Mouse (Mus musculus): ENCODE results near the gene Tnfrsf17. TPM values are rescaled to one million over a fixed set of nuclear protein-coding genes. Genes with fewer than 3 reads are reported as not detected.
A peak's percentile ranks its signal among the peaks of the same experiment; 100 is the strongest.
"Not testable (repeated sequence)": the region's sequence is repeated elsewhere in the genome, so short reads cannot be mapped to it uniquely, and the experiment has no call there.

The Tnfrsf17 gene
- polyA plus RNA-seq, 1 experiment: not detected

DNA sequence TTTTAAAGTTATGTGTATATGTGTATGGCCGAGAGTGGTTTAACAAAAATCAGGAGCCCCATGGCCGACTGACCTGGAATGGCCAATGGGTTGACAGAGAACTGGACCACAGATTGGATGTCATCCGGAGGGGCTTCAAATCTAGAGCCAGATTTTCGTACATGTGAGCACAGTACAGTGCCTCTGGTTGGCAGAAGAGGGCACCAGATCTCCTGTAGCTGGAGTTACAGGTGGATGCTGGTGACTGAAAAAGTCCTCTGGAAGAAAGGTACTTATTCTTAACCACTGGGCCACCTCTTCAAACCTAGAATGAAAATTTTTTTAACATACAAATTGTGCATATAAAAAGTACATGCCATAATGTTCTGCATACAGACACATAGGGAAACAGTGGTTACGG lies 3.1 kb downstream of the Tnfrsf17 start:
- Histone ChIP-seq H3K4me3 (ENCODE audit: insufficient read depth, low read depth, low read length) (no peak overlapping the region), H3K27ac (replicated peaks; ENCODE audit: low read depth, low read length) (no peak overlapping the region), H3K4me1 (ENCODE audit: control insufficient read depth, insufficient read depth, insufficient read length, low read length) (no peaks in the 10 kb centered on the region)

DNA sequence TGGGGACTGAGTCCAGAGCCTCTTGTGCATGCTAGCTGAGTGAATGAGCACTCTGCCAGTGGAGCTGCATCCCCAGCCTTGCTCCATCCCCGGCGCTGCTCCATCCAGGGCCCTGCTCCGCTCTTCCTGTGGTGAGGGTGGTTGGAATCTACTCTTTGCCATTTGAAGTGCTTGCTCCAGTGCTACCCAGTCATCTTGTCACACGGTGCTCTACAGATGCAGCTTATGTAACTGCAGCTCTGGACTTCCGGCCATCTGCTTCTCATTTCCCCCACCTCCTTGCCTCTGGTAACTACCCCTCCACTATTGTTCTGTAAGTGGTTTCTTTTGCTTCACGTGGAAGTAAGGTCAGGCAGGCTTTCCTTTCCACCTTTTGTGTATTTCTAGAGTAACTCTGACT lies 3.7 kb downstream of the Tnfrsf17 start:
- no peaks in the 10 kb centered on the region for H3K4me1 ChIP-seq (ENCODE audit: control insufficient read depth, insufficient read depth, insufficient read length, low read length)
- H3K4me3 ChIP-seq (ENCODE audit: insufficient read depth, low read depth, low read length): no peak overlapping the region
- no peak overlapping the region for H3K27ac ChIP-seq (replicated peaks; ENCODE audit: low read depth, low read length)

DNA sequence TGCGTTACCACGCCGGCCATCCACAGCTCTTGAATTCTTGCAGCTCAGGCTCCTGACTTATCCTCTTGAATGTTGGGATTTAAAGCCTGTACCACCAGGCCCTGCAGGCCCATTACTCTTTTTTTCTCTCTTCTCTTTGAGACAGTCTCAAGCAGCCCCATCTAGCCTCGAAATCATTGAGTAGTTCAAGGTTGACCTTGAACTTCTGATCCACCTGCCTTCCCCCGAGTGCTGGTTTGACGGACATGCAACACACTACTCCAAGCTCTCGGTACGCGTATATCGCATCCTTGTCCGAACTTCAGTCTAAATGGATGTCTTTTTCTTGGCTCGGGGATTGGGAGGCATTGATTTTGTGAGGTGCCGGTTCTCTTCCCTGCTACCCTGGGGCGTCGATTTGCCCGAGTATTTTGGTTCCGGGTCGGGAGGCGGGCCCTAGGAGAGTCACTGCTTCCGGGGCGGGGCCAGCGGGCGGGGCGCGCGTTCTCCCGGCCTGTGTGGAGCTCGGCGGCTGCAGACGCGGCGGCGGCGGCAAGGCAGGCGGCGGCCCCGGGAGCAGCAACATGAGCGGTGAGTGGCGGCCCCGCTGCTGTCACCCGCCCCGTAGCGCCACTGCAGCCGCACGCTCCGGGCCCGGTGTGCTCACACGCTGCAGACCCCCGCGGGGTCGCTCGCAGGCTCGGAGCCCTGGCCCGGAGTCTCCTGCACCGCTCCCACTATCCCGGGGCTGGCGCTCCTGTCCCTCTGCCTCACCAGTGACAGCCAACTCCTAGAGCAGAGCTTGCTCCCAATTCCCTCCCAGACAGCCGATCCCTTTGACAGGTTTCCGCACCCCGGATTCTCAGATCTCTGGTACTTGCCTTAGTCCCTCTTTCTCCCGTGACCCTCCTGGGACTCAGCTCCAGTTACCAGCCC lies 9.1 kb downstream of the Tnfrsf17 start, which contains the start of gene Snx29:
Snx29 (plus strand) TSS at position 500 of the 915 bp plus-strand sequence.
- peak within 1 kb of the TSS; percentile 85 for H3K27ac ChIP-seq (replicated peaks; ENCODE audit: low read depth, low read length)
- H3K4me3 ChIP-seq (ENCODE audit: insufficient read depth, low read depth, low read length): peak within 1 kb of the TSS; percentile 80
- no peaks in the 10 kb centered on the region for H3K4me1 ChIP-seq (ENCODE audit: control insufficient read depth, insufficient read depth, insufficient read length, low read length)

DNA sequence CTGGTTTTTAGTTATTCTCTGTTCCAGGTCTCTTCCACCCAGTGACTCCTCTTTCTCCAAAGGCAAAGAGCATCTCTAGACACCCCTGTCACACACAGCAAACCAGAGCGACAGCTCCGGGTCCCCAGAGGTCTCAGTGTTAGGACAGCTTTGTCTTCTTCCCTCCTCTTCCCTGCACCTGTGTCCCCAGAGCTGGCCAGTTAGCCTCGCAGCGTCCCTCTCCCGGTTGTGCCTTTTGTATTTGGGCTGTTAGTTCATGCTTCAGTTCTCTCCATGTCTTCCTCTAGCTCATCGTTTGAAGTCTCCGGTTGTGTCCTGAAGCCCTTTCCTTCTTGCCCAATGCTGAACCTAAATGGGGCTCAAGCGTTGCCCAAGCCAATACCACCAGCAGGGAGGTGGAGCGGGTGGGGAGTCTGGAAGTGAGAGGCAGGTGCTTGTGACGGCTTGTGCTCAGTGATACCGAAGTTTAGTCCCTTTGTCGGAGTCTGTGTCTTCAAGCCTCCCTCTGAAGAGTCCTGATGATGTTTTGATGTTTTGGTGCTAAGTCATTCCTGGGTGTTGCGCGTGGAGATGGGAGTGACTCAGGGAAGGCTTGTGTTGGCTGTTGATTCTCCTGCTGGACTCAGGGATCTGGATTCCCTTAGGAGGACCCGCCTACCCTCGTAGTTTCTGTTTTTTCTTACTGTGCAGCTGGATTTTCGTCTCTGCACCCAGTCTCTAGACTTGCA lies 9.9 kb downstream of the Tnfrsf17 start:
- Histone ChIP-seq H3K4me3 (ENCODE audit: insufficient read depth, low read depth, low read length) (peak overlapping the region; percentile 80), H3K4me1 (ENCODE audit: control insufficient read depth, insufficient read depth, insufficient read length, low read length) (no peaks in the 10 kb centered on the region), H3K27ac (replicated peaks; ENCODE audit: low read depth, low read length) (peak overlapping the region; percentile 33)

DNA sequence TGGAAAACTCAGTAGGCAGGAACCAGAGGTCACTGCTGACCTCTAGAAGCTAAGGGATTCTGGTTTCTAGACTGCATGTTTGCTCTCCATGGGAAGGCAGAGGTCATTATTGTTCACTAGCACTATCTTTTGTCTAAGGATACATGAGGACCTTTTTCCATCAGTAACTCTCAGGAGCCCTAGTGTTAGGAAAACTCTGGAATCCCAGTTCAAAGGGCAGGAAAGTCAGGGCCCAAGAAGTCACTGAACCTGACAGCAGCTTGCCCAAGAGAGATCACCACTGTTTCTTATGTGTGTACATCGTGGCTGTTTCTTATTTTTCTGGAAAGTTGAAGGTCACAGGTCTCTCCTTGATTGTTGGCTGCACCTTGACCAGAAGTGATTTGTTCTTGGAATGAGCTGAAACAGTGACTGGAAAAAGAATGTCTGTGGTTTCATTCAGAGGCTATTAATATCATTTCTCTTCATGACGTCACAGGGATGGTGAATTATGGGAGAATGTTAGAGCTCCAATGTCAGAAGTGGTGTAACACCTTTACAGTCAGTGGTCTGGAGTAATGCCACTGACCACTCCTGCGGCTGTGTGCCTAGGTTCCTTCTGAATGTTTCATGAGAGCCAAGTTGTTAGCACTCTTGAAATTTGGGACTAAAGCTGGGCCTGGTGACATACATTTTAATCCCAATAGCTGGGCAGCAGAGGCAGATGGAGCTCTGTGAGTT lies 16.6 kb downstream of the Tnfrsf17 start:
- Histone ChIP-seq H3K4me1 (ENCODE audit: control insufficient read depth, insufficient read depth, insufficient read length, low read length) (peaks cover 14% of the 10 kb centered on the region; the same call in 1 of the 2 replicates), H3K4me3 (ENCODE audit: insufficient read depth, low read depth, low read length) (no peak overlapping the region), H3K27ac (replicated peaks; ENCODE audit: low read depth, low read length) (peak overlapping the region; percentile 30; the same call in 1 of the 2 replicates)

DNA sequence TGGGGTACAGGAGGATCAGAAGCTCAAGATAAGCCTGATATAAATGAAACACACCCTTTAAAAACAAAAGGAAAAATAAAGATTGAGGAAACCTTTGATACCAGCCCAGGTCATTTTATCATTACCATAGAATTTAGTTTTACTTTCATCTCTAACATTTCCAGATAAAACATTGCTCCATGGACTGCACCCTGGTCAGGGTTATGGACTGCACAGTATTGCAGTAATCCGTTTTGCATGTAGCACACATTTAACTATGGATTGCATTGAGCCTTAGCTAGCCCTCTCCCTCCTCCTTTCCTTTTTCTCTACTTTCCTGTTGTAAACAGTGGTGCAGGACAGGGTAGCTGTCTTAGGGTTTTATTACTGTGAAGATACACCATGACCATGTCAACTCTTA lies 17.4 kb downstream of the Tnfrsf17 start:
- Histone ChIP-seq H3K4me3 (ENCODE audit: insufficient read depth, low read depth, low read length) (no peak overlapping the region), H3K4me1 (ENCODE audit: control insufficient read depth, insufficient read depth, insufficient read length, low read length) (peaks cover 14% of the 10 kb centered on the region; the same call in 1 of the 2 replicates), H3K27ac (replicated peaks; ENCODE audit: low read depth, low read length) (no peak overlapping the region)

DNA sequence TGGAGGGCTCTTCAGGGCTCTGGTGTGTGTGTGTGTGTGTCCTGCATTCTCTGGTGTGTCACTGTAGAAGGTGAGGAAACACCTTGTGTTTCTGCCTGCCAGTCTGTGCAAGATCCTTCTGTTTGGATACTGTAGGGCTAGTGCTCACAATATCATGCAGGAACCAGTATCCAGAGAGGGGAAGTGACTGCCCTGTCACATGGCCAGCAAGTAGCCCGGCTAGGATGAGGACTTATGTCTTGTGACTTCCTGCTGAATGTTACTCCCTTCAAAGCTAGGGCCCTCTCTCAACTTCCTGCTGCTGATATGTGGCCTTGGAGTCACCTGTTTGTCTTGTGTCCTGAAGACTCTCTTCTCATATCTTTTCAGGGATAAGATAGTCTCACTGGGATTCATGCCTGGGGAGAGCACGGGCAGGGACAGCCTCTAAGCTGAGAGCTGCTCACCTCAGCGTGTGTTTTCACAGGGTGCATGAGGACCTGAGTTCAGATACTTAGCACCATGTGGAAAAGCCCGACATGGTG lies 29.7 kb downstream of the Tnfrsf17 start:
- H3K4me3 ChIP-seq (ENCODE audit: insufficient read depth, low read depth, low read length): no peak overlapping the region
- H3K4me1 ChIP-seq (ENCODE audit: control insufficient read depth, insufficient read depth, insufficient read length, low read length): peaks cover 15% of the 10 kb centered on the region
- peak overlapping the region; percentile 50 for H3K27ac ChIP-seq (replicated peaks; ENCODE audit: low read depth, low read length)

DNA sequence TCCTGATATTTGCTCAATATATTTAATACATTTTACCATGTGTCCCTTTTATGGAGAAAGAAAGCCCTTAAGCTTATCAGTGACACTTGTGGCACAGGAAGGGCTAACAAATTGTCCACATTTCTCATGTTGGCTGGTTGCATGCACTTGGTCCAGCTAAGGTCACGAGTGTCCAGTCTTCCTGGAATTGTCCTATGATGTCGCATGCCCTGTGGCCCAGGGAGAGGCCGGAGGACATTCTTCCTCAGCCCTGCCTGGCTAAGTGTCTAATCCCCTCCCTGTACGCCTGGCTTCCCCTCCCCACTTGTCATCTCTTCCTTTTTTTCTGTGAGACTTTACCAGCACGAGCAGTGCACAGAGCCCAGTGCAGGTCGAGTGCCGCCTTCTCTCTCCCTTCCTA lies 38.3 kb downstream of the Tnfrsf17 start:
- Histone ChIP-seq H3K4me3 (ENCODE audit: insufficient read depth, low read depth, low read length) (no peak overlapping the region), H3K27ac (replicated peaks; ENCODE audit: low read depth, low read length) (no peak overlapping the region), H3K4me1 (ENCODE audit: control insufficient read depth, insufficient read depth, insufficient read length, low read length) (no peaks in the 10 kb centered on the region)

DNA sequence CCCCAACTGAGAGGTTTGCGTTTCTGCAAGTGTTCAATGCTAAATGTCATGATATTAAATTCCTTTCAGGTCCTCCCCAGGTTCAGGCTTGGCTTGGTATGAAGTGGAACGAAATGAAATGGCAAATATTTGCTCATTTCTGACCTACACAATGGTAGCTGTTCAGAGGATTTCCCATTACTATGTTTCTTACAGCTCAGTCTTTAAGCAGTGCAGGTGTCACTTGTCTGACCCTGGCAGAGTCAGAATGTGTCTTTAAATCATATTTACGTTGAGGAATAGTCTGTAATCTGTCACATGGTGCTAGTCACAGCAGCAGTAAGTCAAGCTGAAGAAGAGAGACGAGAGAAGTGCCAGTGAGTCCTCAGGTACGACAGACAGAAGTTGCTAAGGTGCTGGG lies 45.6 kb downstream of the Tnfrsf17 start:
- no peak overlapping the region for H3K4me3 ChIP-seq (ENCODE audit: insufficient read depth, low read depth, low read length)
- no peaks in the 10 kb centered on the region for H3K4me1 ChIP-seq (ENCODE audit: control insufficient read depth, insufficient read depth, insufficient read length, low read length)
- no peak overlapping the region for H3K27ac ChIP-seq (replicated peaks; ENCODE audit: low read depth, low read length)

DNA sequence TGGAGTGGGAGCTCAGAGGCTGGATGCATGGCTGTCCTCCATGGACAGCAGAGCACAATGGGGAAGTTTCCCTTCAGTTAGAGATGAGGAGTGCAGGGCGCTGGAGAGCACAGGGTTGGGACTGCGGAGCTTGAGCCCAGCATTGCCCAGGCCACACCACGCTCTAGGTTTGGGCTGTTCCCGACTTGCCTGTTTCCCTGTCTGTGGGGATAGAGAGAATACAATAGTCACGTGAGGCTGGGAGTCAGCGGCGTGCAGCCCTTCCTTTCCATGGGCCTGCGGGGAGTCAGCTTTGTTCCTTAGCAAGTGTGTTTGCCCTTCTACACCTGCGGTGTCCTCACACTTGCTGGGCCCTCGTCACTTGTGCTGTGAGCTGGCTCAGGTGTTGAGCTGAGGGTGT lies 46.3 kb downstream of the Tnfrsf17 start:
- H3K4me1 ChIP-seq (ENCODE audit: control insufficient read depth, insufficient read depth, insufficient read length, low read length): no peaks in the 10 kb centered on the region
- no peak overlapping the region for H3K4me3 ChIP-seq (ENCODE audit: insufficient read depth, low read depth, low read length)
- no peak overlapping the region for H3K27ac ChIP-seq (replicated peaks; ENCODE audit: low read depth, low read length)

DNA sequence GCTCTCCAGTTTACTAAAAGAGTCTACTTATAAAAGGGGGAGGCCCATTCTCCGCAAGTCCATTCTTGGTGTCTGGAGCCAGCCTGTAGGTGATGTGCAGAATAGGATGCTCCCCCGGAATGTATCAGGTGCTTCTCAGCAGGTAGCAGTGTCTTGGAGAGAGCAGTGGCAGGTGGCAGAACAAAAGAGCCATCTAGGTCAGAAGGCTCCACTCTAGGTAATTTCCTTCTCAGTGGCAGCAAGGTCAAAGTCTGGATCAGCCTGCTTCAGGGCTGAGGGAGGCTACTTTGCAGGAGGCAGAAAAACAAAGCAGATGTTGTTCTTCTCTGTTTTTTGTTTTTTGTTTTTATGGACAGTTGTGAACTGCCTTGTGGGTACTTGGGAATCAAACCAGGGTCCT lies 47.0 kb downstream of the Tnfrsf17 start:
- H3K4me3 ChIP-seq (ENCODE audit: insufficient read depth, low read depth, low read length); H3K27ac ChIP-seq (replicated peaks; ENCODE audit: low read depth, low read length); H3K4me1 ChIP-seq (ENCODE audit: control insufficient read depth, insufficient read depth, insufficient read length, low read length): not testable (repeated sequence)

DNA sequence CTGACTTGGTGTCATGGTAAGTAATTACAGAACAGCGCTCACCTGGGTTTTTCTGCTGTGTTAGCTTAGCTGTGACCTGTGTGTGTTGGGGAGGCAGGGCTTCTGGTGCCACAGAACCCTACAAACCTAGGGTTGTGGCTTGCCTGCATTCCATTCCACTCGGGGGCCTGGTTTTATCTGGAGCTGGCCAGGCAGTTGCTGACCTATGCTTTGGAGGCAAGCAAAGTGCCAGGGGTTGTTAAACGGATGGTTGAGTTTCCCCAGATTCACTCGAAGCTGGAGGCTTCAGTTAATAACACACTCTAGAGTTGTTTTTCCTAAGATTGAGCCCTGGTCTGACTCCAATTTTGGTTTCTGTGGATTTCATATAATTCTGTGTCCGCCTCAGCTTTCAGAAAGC lies 52.0 kb downstream of the Tnfrsf17 start:
- Histone ChIP-seq H3K27ac (replicated peaks; ENCODE audit: low read depth, low read length) (no peak overlapping the region), H3K4me3 (ENCODE audit: insufficient read depth, low read depth, low read length) (no peak overlapping the region), H3K4me1 (ENCODE audit: control insufficient read depth, insufficient read depth, insufficient read length, low read length) (0 out of 2 replicates have a peak, but pooled peaks cover 5% of the 10 kb centered on the region)

DNA sequence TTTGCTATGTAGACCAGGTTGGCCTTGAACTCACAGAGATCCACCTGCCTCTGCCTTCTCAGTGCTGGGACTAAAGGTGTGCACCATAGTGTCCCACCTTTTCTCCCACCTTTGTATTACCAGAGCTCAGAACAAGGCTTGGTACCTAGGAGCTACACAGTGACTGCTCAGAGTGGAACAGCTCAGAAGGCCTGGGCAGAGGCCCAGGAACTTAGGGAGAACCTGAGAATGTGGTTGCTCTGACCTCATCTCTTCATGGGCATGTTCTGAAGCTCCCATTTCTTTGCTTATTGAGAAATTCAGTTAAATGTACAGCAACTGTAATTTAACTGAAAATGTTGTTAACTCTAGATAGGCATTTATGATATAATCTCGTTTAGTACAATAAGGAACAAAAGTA lies 53.2 kb downstream of the Tnfrsf17 start:
- no peak overlapping the region for H3K27ac ChIP-seq (replicated peaks; ENCODE audit: low read depth, low read length)
- no peak overlapping the region for H3K4me3 ChIP-seq (ENCODE audit: insufficient read depth, low read depth, low read length)
- H3K4me1 ChIP-seq (ENCODE audit: control insufficient read depth, insufficient read depth, insufficient read length, low read length): 0 out of 2 replicates have a peak, but pooled peaks cover 5% of the 10 kb centered on the region

DNA sequence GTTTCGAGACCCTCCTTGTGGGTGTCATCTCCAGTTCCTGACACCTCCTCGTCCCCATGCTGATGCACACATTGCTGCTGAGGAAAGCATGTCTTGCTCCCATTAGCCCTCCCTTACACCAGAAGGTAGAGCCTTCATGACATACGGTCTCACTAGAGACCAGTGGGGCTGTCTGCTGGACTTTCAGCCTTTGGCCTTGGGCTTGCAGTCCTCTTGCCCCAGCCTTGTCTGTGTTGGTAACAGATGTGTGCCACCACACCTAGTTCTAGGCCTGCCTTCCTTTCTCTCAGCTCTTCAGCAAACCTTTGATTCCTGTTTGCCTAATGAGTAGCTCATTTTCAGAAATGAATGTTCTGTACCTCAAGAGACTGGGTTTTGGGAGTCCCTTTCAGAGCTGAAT lies 54.8 kb downstream of the Tnfrsf17 start:
- Histone ChIP-seq H3K4me1 (ENCODE audit: control insufficient read depth, insufficient read depth, insufficient read length, low read length) (0 out of 2 replicates have a peak, but pooled peaks cover 5% of the 10 kb centered on the region), H3K27ac (replicated peaks; ENCODE audit: low read depth, low read length) (no peak overlapping the region), H3K4me3 (ENCODE audit: insufficient read depth, low read depth, low read length) (no peak overlapping the region)

DNA sequence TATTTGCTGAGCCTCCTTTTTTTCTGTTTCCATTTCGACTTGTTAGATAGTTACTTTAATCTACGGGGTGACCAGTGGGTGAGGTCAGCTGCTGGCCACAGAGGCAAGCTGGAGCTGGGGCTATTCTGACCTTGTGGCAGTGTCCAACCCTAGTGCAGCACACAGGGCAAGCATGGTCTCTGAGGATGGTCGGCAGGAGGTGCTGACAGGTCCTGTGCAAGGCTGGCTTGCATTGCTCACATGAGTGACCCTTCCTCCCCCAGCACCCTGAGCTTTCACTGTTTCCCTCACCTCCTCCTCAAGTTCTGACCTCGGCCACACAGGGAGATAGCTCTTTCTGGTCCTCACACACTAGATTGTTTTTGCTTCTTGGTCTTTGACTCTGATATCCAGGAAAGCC lies 55.5 kb downstream of the Tnfrsf17 start:
- 0 out of 2 replicates have a peak, but pooled peaks cover 5% of the 10 kb centered on the region for H3K4me1 ChIP-seq (ENCODE audit: control insufficient read depth, insufficient read depth, insufficient read length, low read length)
- H3K27ac ChIP-seq (replicated peaks; ENCODE audit: low read depth, low read length): no peak overlapping the region
- no peak overlapping the region for H3K4me3 ChIP-seq (ENCODE audit: insufficient read depth, low read depth, low read length)

Data from brown adipose tissue, adult 24 weeks (tissue).